Mouse (Mus musculus) midbrain, embryonic 13.5 days (tissue): ENCODE data around the gene Relb. TPM values are rescaled to one million over a fixed set of nuclear protein-coding genes. Genes with fewer than 3 reads are reported as not detected.

Experiments
- ATAC-seq: fragments of 200-750 bp; cut with Nextera tagmentation; 2 replicates; pipeline ENCODE4 v1.8.0; 2017; ENCODE audit warnings: mild to moderate bottlenecking, moderate TSS enrichment, moderate library complexity
- H3K27ac ChIP-seq: fragments of 300-500 bp; sonication (generic); 2 replicates; pipeline ENCODE4 v1.5.1; 2015; ENCODE audit warnings: inconsistent platforms, mild to moderate bottlenecking, moderate library complexity
- H3K27me3 ChIP-seq: fragments of 300-500 bp; sonication (generic); 2 replicates; pipeline ENCODE4 v1.6.1; 2015; ENCODE audit warnings: mild to moderate bottlenecking, inconsistent platforms
- H3K36me3 ChIP-seq: fragments of 300-500 bp; sonication (generic); 2 replicates; pipeline ENCODE4 v1.6.1; 2015; ENCODE audit warnings: mild to moderate bottlenecking, inconsistent platforms
- H3K4me1 ChIP-seq: fragments of 300-500 bp; sonication (generic); replicated peaks from 2 replicates; pipeline ENCODE4 v1.6.1; 2015; ENCODE audit warnings: inconsistent platforms
- H3K4me2 ChIP-seq: fragments of 300-500 bp; sonication (generic); replicated peaks from 2 replicates; pipeline ENCODE4 v1.6.1; 2015; ENCODE audit warnings: moderate library complexity, mild to moderate bottlenecking, inconsistent platforms
- H3K4me3 ChIP-seq: fragments of 300-500 bp; sonication (generic); replicated peaks from 2 replicates; pipeline ENCODE4 v1.5.1; 2015; ENCODE audit warnings: mild to moderate bottlenecking, inconsistent platforms
- H3K9ac ChIP-seq: fragments of 300-500 bp; sonication (generic); replicated peaks from 2 replicates; pipeline ENCODE4 v1.6.1; 2015; ENCODE audit warnings: mild to moderate bottlenecking, inconsistent platforms
- H3K9me3 ChIP-seq: fragments of 300-500 bp; sonication (generic); 2 replicates; pipeline ENCODE4 v1.6.1; 2016; ENCODE audit warnings: mild to moderate bottlenecking, inconsistent platforms
- WGBS: fragments of 180-500 bp; shearing (Covaris S2); methylation state at CpG from one replicate; pipeline ENCODE4 v1.1.7; 2015; 5-methylcytosine and 5-hydroxymethylcytosine counted together
- polyA plus RNA-seq: library from polyadenylated mRNA; unstranded; fragments of >200 nt; fragmentation: Nextera tagmentation; extraction: Ambion mirVana; gene quantifications from 2 replicates; pipeline ENCODE4 v1.2.1, GENCODE M21; 2015

Gene Relb
- polyA plus RNA-seq, 1 experiment from 2014 or later = 4.1 TPM

GRCm38 (mm10) chr7:19628536-19629360 is 490 bp downstream of the Relb start:
- peak; percentile 92 for ATAC-seq
- Histone ChIP-seq H3K36me3 (peaks cover 21% of the 10 kb centered on the region), H3K4me2 (peak overlapping the region; percentile 92), H3K4me3 (peak overlapping the region; percentile 75), H3K9me3 (no peaks in the 10 kb centered on the region), H3K27me3 (no peaks in the 10 kb centered on the region), H3K27ac (peak overlapping the region; percentile 77), H3K4me1 (peaks cover 11% of the 10 kb centered on the region), H3K9ac (peak overlapping the region; percentile 59)
- 1% methylated on average over 57 of the region's 57 CpGs for WGBS

GRCm38 (mm10) chr7:19628192-19628535 is 1.1 kb downstream of the Relb start:
- H3K27ac ChIP-seq = peak overlapping the region; percentile 77; the same call in 1 of the 2 replicates
- no peak for ATAC-seq
- peak overlapping the region; percentile 75 for H3K4me3 ChIP-seq
- no peaks in the 10 kb centered on the region for H3K9me3 ChIP-seq
- peak overlapping the region; percentile 92 for H3K4me2 ChIP-seq
- peaks cover 3% of the 10 kb centered on the region; the same call in 1 of the 2 replicates for H3K27me3 ChIP-seq
- H3K36me3 ChIP-seq = peaks cover 15% of the 10 kb centered on the region
- H3K4me1 ChIP-seq = peaks cover 11% of the 10 kb centered on the region
- H3K9ac ChIP-seq = no peak overlapping the region
- WGBS = 18% methylated on average over 17 of the region's 17 CpGs

GRCm38 (mm10) chr7:19627721-19628120 is 1.5 kb downstream of the Relb start:
- Histone ChIP-seq H3K36me3 (peaks cover 10% of the 10 kb centered on the region), H3K4me1 (peaks cover 11% of the 10 kb centered on the region), H3K4me3 (peak overlapping the region; percentile 75), H3K9me3 (no peaks in the 10 kb centered on the region), H3K27ac (no peak overlapping the region), H3K4me2 (peak overlapping the region; percentile 92), H3K9ac (no peak overlapping the region), H3K27me3 (peaks cover 3% of the 10 kb centered on the region; the same call in 1 of the 2 replicates)
- ATAC-seq = no peak
- 67% methylated on average over 3 of the region's 3 CpGs for WGBS

GRCm38 (mm10) chr7:19623433-19623832 is 5.8 kb downstream of the Relb start:
- WGBS = 86% methylated on average over 2 of the region's 2 CpGs
- Histone ChIP-seq H3K9ac (no peak overlapping the region), H3K4me3 (no peak overlapping the region), H3K27me3 (peaks cover 5% of the 10 kb centered on the region; the same call in 1 of the 2 replicates), H3K4me1 (peaks cover 10% of the 10 kb centered on the region), H3K27ac (no peak overlapping the region), H3K4me2 (no peak overlapping the region), H3K36me3 (no peaks in the 10 kb centered on the region), H3K9me3 (no peaks in the 10 kb centered on the region)
- no peak for ATAC-seq

- H3K27me3 ChIP-seq = peaks cover 5% of the 10 kb centered on the region; the same call in 1 of the 2 replicates
- ATAC-seq = no peak
- no peak overlapping the region for H3K27ac ChIP-seq
- no peak overlapping the region for H3K9ac ChIP-seq
- no peak overlapping the region for H3K4me3 ChIP-seq
- peaks cover 6% of the 10 kb centered on the region for H3K4me1 ChIP-seq
- no peak overlapping the region for H3K4me2 ChIP-seq
- H3K36me3 ChIP-seq = no peaks in the 10 kb centered on the region
- H3K9me3 ChIP-seq = no peaks in the 10 kb centered on the region
- WGBS = 41% methylated on average over 6 of the region's 6 CpGs
Measured at GRCm38 (mm10) chr7:19622241-19622640, 7.0 kb downstream of the Relb start.

GRCm38 (mm10) chr7:19620811-19621210 is 8.4 kb downstream of the Relb start:
- Histone ChIP-seq H3K4me3 (no peak overlapping the region), H3K9me3 (no peaks in the 10 kb centered on the region), H3K4me1 (peaks cover 6% of the 10 kb centered on the region), H3K27me3 (peaks cover 5% of the 10 kb centered on the region; the same call in 1 of the 2 replicates), H3K9ac (no peak overlapping the region), H3K27ac (no peak overlapping the region), H3K36me3 (no peaks in the 10 kb centered on the region), H3K4me2 (no peak overlapping the region)
- no peak for ATAC-seq
- WGBS = 94% methylated on average over 7 of the region's 7 CpGs

- Histone ChIP-seq H3K4me1 (peaks cover 6% of the 10 kb centered on the region), H3K27ac (peak overlapping the region; percentile 68), H3K4me2 (peak overlapping the region; percentile 55), H3K9ac (peak overlapping the region; percentile 57), H3K4me3 (peak overlapping the region; percentile 31), H3K27me3 (peaks cover 5% of the 10 kb centered on the region; the same call in 1 of the 2 replicates), H3K36me3 (no peaks in the 10 kb centered on the region), H3K9me3 (no peaks in the 10 kb centered on the region)
- 4% methylated on average over 35 of the region's 35 CpGs for WGBS
- ATAC-seq = peak; percentile 88
Measured at GRCm38 (mm10) chr7:19619004-19619801, 10.0 kb downstream of the Relb start.

GRCm38 (mm10) chr7:19615036-19615577 is 14.1 kb downstream of the Relb start:
- no peak overlapping the region for H3K4me2 ChIP-seq
- peaks cover 6% of the 10 kb centered on the region for H3K4me1 ChIP-seq
- 88% methylated on average over 12 of the region's 12 CpGs for WGBS
- no peaks in the 10 kb centered on the region for H3K36me3 ChIP-seq
- H3K9me3 ChIP-seq = no peaks in the 10 kb centered on the region
- H3K4me3 ChIP-seq = no peak overlapping the region
- no peak for ATAC-seq
- H3K27me3 ChIP-seq = 0 out of 2 replicates have a peak, but pooled peaks cover 2% of the 10 kb centered on the region
- no peak overlapping the region for H3K9ac ChIP-seq
- H3K27ac ChIP-seq = no peak overlapping the region

GRCm38 (mm10) chr7:19610969-19611368 is 18.3 kb downstream of the Relb start:
- no peaks in the 10 kb centered on the region for H3K4me1 ChIP-seq
- no peak overlapping the region for H3K4me3 ChIP-seq
- ATAC-seq = no peak
- no peak overlapping the region for H3K9ac ChIP-seq
- H3K27ac ChIP-seq = no peak overlapping the region
- H3K9me3 ChIP-seq = no peaks in the 10 kb centered on the region
- H3K4me2 ChIP-seq = no peak overlapping the region
- 81% methylated on average over 5 of the region's 5 CpGs for WGBS
- no peaks in the 10 kb centered on the region for H3K27me3 ChIP-seq
- H3K36me3 ChIP-seq = no peaks in the 10 kb centered on the region

GRCm38 (mm10) chr7:19609641-19610332 is 19.5 kb downstream of the Relb start:
- H3K9ac ChIP-seq = no peak overlapping the region
- 94% methylated on average over 12 of the region's 12 CpGs for WGBS
- ATAC-seq = no peak

GRCm38 (mm10) chr7:19607291-19607690 is 21.9 kb downstream of the Relb start:
- Histone ChIP-seq H3K4me2 (no peak overlapping the region), H3K4me3 (no peak overlapping the region), H3K27me3 (no peaks in the 10 kb centered on the region), H3K9me3 (no peaks in the 10 kb centered on the region), H3K9ac (no peak overlapping the region), H3K27ac (no peak overlapping the region), H3K4me1 (peaks cover 16% of the 10 kb centered on the region), H3K36me3 (no peaks in the 10 kb centered on the region)
- WGBS = 89% methylated on average over 5 of the region's 5 CpGs
- ATAC-seq = no peak

More at GRCm38 (mm10) chr7:19609641-19610332, 19.5 kb downstream of the Relb start:
- Histone ChIP-seq H3K9me3 (no peaks in the 10 kb centered on the region), H3K4me1 (no peaks in the 10 kb centered on the region), H3K27me3 (no peaks in the 10 kb centered on the region), H3K4me3 (no peak overlapping the region), H3K4me2 (no peak overlapping the region), H3K27ac (no peak overlapping the region), H3K36me3 (no peaks in the 10 kb centered on the region)
